Mouse (Mus musculus) olfactory bulb, adult 2 months (tissue): ENCODE data around the gene Dnlz. TPM values are rescaled to one million over a fixed set of nuclear protein-coding genes. Genes with fewer than 3 reads are reported as not detected.
A peak's percentile ranks its signal among the peaks of the same experiment; 100 is the strongest.

Experiments
- H3K27ac ChIP-seq: fragments of 200-500 bp; 2 replicates; pipeline ENCODE4 v1.5.1; 2012; ENCODE audit warnings: low read depth, low read length; ENCODE audit not compliant: insufficient read depth
- H3K4me1 ChIP-seq: fragments of 200-500 bp; 2 replicates; pipeline ENCODE4 v1.6.1; 2012; ENCODE audit warnings: low read length; ENCODE audit not compliant: control insufficient read depth, insufficient read depth
- H3K4me3 ChIP-seq: fragments of 200-500 bp; 2 replicates; pipeline ENCODE4 v1.5.1; 2012; ENCODE audit warnings: mild to moderate bottlenecking, low read depth, low read length, moderate library complexity; ENCODE audit not compliant: insufficient read depth
- CTCF ChIP-seq: fragments of 200-500 bp; IDR thresholded peaks from 2 replicates; pipeline ENCODE4 v1.5.1; 2012; ENCODE audit warnings: low read depth, mild to moderate bottlenecking, low read length, moderate library complexity; ENCODE audit not compliant: insufficient read depth
- POLR2A ChIP-seq: fragments of 200-500 bp; IDR thresholded peaks from 2 replicates; pipeline ENCODE4 v1.6.1; 2012; ENCODE audit warnings: mild to moderate bottlenecking, low read depth, low read length, moderate library complexity; ENCODE audit not compliant: insufficient read depth
- WGBS: fragments of 180-500 bp; shearing (Covaris S2); methylation state at CpG from one replicate; pipeline ENCODE4 v1.1.7; 2018; 5-methylcytosine and 5-hydroxymethylcytosine counted together
- polyA plus RNA-seq: library from polyadenylated mRNA; stranded (reverse); fragments of >200 nt; gene quantifications from 2 replicates; pipeline ENCODE4 v1.2.4, GENCODE M21; 2012; ENCODE audit warnings: low replicate concordance; ENCODE audit not compliant: missing spikeins, insufficient read depth, insufficient read length

Dnlz gene
- polyA plus RNA-seq, 1 experiment: not detected

GRCm38 (mm10) chr2:26309739-26310138, 42.2 kb downstream of the Dnlz start:
- H3K4me1 ChIP-seq: peaks cover 8% of the 10 kb centered on the region
- WGBS: 41% methylated on average over 10 of the region's 10 CpGs
- TF ChIP-seq POLR2A: no peak
- no peak for TF ChIP-seq CTCF
- H3K4me3 ChIP-seq: no peak overlapping the region
- H3K27ac ChIP-seq: no peak overlapping the region

GRCm38 (mm10) chr2:26306702-26307101, 45.2 kb downstream of the Dnlz start:
- peaks cover 4% of the 10 kb centered on the region for H3K4me1 ChIP-seq
- TF ChIP-seq POLR2A (no peak), CTCF (no peak)
- H3K4me3 ChIP-seq: no peak overlapping the region
- H3K27ac ChIP-seq: no peak overlapping the region
- 91% methylated on average over 3 of the region's 3 CpGs for WGBS

GRCm38 (mm10) chr2:26305555-26305954, 46.4 kb downstream of the Dnlz start:
- 72% methylated on average over 2 of the region's 2 CpGs for WGBS
- TF ChIP-seq CTCF (no peak), POLR2A (no peak)
- H3K4me3 ChIP-seq: no peak overlapping the region

GRCm38 (mm10) chr2:26304711-26305110, 47.2 kb downstream of the Dnlz start:
- TF ChIP-seq POLR2A: no peak
- TF ChIP-seq CTCF: no peak
- Histone ChIP-seq H3K4me1 (peaks cover 19% of the 10 kb centered on the region), H3K4me3 (no peak overlapping the region), H3K27ac (no peak overlapping the region)
- 90% methylated on average over 1 of the region's 1 CpGs for WGBS

More at GRCm38 (mm10) chr2:26305555-26305954, 46.4 kb downstream of the Dnlz start:
- Histone ChIP-seq H3K4me1 (peaks cover 13% of the 10 kb centered on the region), H3K27ac (no peak overlapping the region)

GRCm38 (mm10) chr2:26302005-26302503, 49.9 kb downstream of the Dnlz start:
- Histone ChIP-seq H3K4me1 (peaks cover 44% of the 10 kb centered on the region), H3K4me3 (no peak overlapping the region), H3K27ac (no peak overlapping the region)
- TF ChIP-seq POLR2A: no peak
- TF ChIP-seq CTCF: no peak
- WGBS: 86% methylated on average over 10 of the region's 10 CpGs

- Histone ChIP-seq H3K4me1 (peaks cover 51% of the 10 kb centered on the region), H3K4me3 (no peak overlapping the region), H3K27ac (no peak overlapping the region)
- TF ChIP-seq CTCF: peak; percentile 78
- no peak for TF ChIP-seq POLR2A
- 0% methylated on average over 3 of the region's 3 CpGs for WGBS
Observed at GRCm38 (mm10) chr2:26300808-26301174, 51.1 kb downstream of the Dnlz start.

- no peak for TF ChIP-seq POLR2A
- TF ChIP-seq CTCF: no peak
- Histone ChIP-seq H3K4me3 (no peak overlapping the region), H3K4me1 (peaks cover 51% of the 10 kb centered on the region), H3K27ac (peak overlapping the region; percentile 79)
- WGBS: 17% methylated on average over 5 of the region's 5 CpGs
Observed at GRCm38 (mm10) chr2:26300161-26300807, 51.6 kb downstream of the Dnlz start.

- Histone ChIP-seq H3K4me1 (peaks cover 51% of the 10 kb centered on the region), H3K27ac (peak overlapping the region; percentile 79), H3K4me3 (no peak overlapping the region)
- TF ChIP-seq POLR2A (no peak), CTCF (no peak)
- 27% methylated on average over 7 of the region's 7 CpGs for WGBS
Observed at GRCm38 (mm10) chr2:26299336-26299735, 52.6 kb downstream of the Dnlz start.

- Histone ChIP-seq H3K27ac (peak overlapping the region; percentile 79), H3K4me3 (no peak overlapping the region), H3K4me1 (peaks cover 51% of the 10 kb centered on the region)
- 12% methylated on average over 4 of the region's 4 CpGs for WGBS
- TF ChIP-seq POLR2A: no peak
- no peak for TF ChIP-seq CTCF
Observed at GRCm38 (mm10) chr2:26298856-26299230, 53.1 kb downstream of the Dnlz start.
